Mouse (Mus musculus): Measurements from ENCODE around the gene Gpr157. TPM values are rescaled to one million over a fixed set of nuclear protein-coding genes. Genes with fewer than 3 reads are reported as not detected.
"Not testable (repeated sequence)": the region's sequence is repeated elsewhere in the genome, so short reads cannot be mapped to it uniquely, and the experiment has no call there.

Gene Gpr157
- total and polyA plus RNA-seq, 3 experiments = 0.19 to 0.88 TPM; not detected in 1

GRCm38 (mm10) chr4:150040003-150040581 is 47.1 kb upstream of the Gpr157 start:
- TF ChIP-seq MEF2A (IDR thresholded peaks at IDR 0.05; ENCODE audit: extremely low read depth, insufficient replicate concordance, low read depth, low read length, poor library complexity, severe bottlenecking) (no peak), MAFK (IDR thresholded peaks at IDR 0.05; ENCODE audit: borderline replicate concordance, low read depth, low read length) (no peak), MAZ (IDR thresholded peaks at IDR 0.05; ENCODE audit: low read depth, low read length) (no peak), SMC3 (IDR thresholded peaks at IDR 0.05; ENCODE audit: low read depth, low read length) (no peak), ZKSCAN1 (IDR thresholded peaks at IDR 0.05; ENCODE audit: low read depth, low read length) (no peak), CHD1 (IDR thresholded peaks at IDR 0.05; ENCODE audit: low read depth, low read length) (no peak), E2F4 (IDR thresholded peaks at IDR 0.05; ENCODE audit: borderline replicate concordance, low read depth, low read length) (no peak), USF1 (IDR thresholded peaks at IDR 0.05; ENCODE audit: low read depth, low read length) (no peak)
- DNase-seq (ENCODE audit: low read depth, low spot score) = no peak
- peaks cover 7 to 8% of the 10 kb centered on the region in 2 experiments for H3K27me3 ChIP-seq (ENCODE audit: control insufficient read depth in 1 of 2, insufficient read depth in 2 of 2, low read length in 2 of 2)

GRCm38 (mm10) chr4:150040856-150041255 is 46.3 kb upstream of the Gpr157 start:
- not testable (repeated sequence) for H3K79me2 ChIP-seq (ENCODE audit: control insufficient read depth, insufficient read depth, low read length, poor library complexity); H3K9ac ChIP-seq (ENCODE audit: control insufficient read depth, low read depth, low read length, poor library complexity, severe bottlenecking); H3K36me3 ChIP-seq (ENCODE audit: control insufficient read depth in 1 of 2, insufficient read depth in 2 of 2, low read length in 2 of 2); DNase-seq (ENCODE audit: low read depth, low spot score); H3K9me3 ChIP-seq (replicated peaks; ENCODE audit: insufficient read depth, low read length); H3K4me3 ChIP-seq (ENCODE audit: control insufficient read depth in 1 of 2, insufficient read depth in 1 of 2, low read depth in 2 of 2, low read length in 2 of 2); H3K27ac ChIP-seq (ENCODE audit: control insufficient read depth, low read depth, low read length); H3K4me1 ChIP-seq (ENCODE audit: control insufficient read depth in 1 of 2, insufficient read depth in 2 of 2, low read length in 2 of 2)
- peaks cover 7 to 10% of the 10 kb centered on the region in 2 experiments for H3K27me3 ChIP-seq (ENCODE audit: control insufficient read depth in 1 of 2, insufficient read depth in 2 of 2, low read length in 2 of 2)

More at GRCm38 (mm10) chr4:150040003-150040581, 47.1 kb upstream of the Gpr157 start:
- H3K9me3 ChIP-seq (replicated peaks; ENCODE audit: insufficient read depth, low read length) = no peaks in the 10 kb centered on the region
- H3K4me3 ChIP-seq (ENCODE audit: control insufficient read depth in 1 of 2, insufficient read depth in 1 of 2, low read depth in 2 of 2, low read length in 2 of 2) = no peak overlapping the region
- peaks cover 0 to 2% of the 10 kb centered on the region in 2 experiments; a peak in 2 of 4 replicates for H3K4me1 ChIP-seq (ENCODE audit: control insufficient read depth in 1 of 2, insufficient read depth in 2 of 2, low read length in 2 of 2)
- H3K27ac ChIP-seq (ENCODE audit: control insufficient read depth, low read depth, low read length) = no peak overlapping the region
- no peak overlapping the region for H3K9ac ChIP-seq (ENCODE audit: control insufficient read depth, low read depth, low read length, poor library complexity, severe bottlenecking)
- peaks cover 0 to 2% of the 10 kb centered on the region in 2 experiments; a peak in 2 of 4 replicates for H3K36me3 ChIP-seq (ENCODE audit: control insufficient read depth in 1 of 2, insufficient read depth in 2 of 2, low read length in 2 of 2)
- no peaks in the 10 kb centered on the region for H3K79me2 ChIP-seq (ENCODE audit: control insufficient read depth, insufficient read depth, low read length, poor library complexity)

GRCm38 (mm10) chr4:150041346-150042110 is 45.6 kb upstream of the Gpr157 start:
- TF ChIP-seq USF2 (IDR thresholded peaks at IDR 0.05; ENCODE audit: borderline replicate concordance in 1 of 2, insufficient read depth in 1 of 2, low read depth in 1 of 2, low read length in 2 of 2) (no peak), GATA1 (IDR thresholded peaks at IDR 0.05; ENCODE audit: low read depth, low read length) (no peak), MYC (IDR thresholded peaks at IDR 0.05; ENCODE audit: low read depth, low read length) (no peak), ZNF384 (IDR thresholded peaks at IDR 0.05; ENCODE audit: low read depth, low read length) (no peak), ZKSCAN1 (IDR thresholded peaks at IDR 0.05; ENCODE audit: low read depth, low read length) (no peak), MXI1 (IDR thresholded peaks at IDR 0.05; ENCODE audit: low read depth, low read length) (no peak), TCF12 (IDR thresholded peaks at IDR 0.05; ENCODE audit: low read depth, low read length) (no peak), CHD2 (IDR thresholded peaks at IDR 0.05; ENCODE audit: low read length) (no peak), NRF1 (IDR thresholded peaks at IDR 0.05; ENCODE audit: insufficient read depth, low read depth, low read length, poor library complexity, severe bottlenecking) (no peak), EP300 (IDR thresholded peaks at IDR 0.05; ENCODE audit: low read depth in 1 of 2, low read length in 2 of 2) (no peak), POLR2AphosphoS2 (IDR thresholded peaks at IDR 0.05; ENCODE audit: low read length) (no peak), KAT2A (conservative IDR thresholded peaks at IDR 0.05; ENCODE audit: low read depth, low read length) (no peak), CHD1 (IDR thresholded peaks at IDR 0.05; ENCODE audit: low read depth, low read length) (no peak), MEF2A (IDR thresholded peaks at IDR 0.05; ENCODE audit: extremely low read depth, insufficient replicate concordance, low read depth, low read length, poor library complexity, severe bottlenecking) (no peak), TBP (IDR thresholded peaks at IDR 0.05; ENCODE audit: low read depth, low read length) (no peak), RAD21 (IDR thresholded peaks at IDR 0.05; ENCODE audit: low read depth, low read length) (no peak), MAZ (IDR thresholded peaks at IDR 0.05; ENCODE audit: low read depth, low read length) (no peak)
- Histone ChIP-seq H3K4me3 (ENCODE audit: control insufficient read depth in 1 of 2, insufficient read depth in 1 of 2, low read depth in 2 of 2, low read length in 2 of 2) (no peak overlapping the region), H3K27ac (ENCODE audit: control insufficient read depth, low read depth, low read length) (no peak overlapping the region), H3K79me2 (ENCODE audit: control insufficient read depth, insufficient read depth, low read length, poor library complexity) (no peaks in the 10 kb centered on the region), H3K36me3 (ENCODE audit: control insufficient read depth in 1 of 2, insufficient read depth in 2 of 2, low read length in 2 of 2) (no peaks in the 10 kb centered on the region), H3K9ac (ENCODE audit: control insufficient read depth, low read depth, low read length, poor library complexity, severe bottlenecking) (no peak overlapping the region), H3K4me1 (ENCODE audit: control insufficient read depth in 1 of 2, insufficient read depth in 2 of 2, low read length in 2 of 2) (no peaks in the 10 kb centered on the region), H3K9me3 (replicated peaks; ENCODE audit: insufficient read depth, low read length) (no peaks in the 10 kb centered on the region), H3K27me3 (ENCODE audit: control insufficient read depth in 1 of 2, insufficient read depth in 2 of 2, low read length in 2 of 2) (peaks cover 7 to 10% of the 10 kb centered on the region in 2 experiments)
- no peak for DNase-seq (ENCODE audit: low read depth, low spot score)

Data from MEL (cell line).